Comparison of ENCODE assay signal across 17 mouse cellular contexts in the genomic region with DNA sequence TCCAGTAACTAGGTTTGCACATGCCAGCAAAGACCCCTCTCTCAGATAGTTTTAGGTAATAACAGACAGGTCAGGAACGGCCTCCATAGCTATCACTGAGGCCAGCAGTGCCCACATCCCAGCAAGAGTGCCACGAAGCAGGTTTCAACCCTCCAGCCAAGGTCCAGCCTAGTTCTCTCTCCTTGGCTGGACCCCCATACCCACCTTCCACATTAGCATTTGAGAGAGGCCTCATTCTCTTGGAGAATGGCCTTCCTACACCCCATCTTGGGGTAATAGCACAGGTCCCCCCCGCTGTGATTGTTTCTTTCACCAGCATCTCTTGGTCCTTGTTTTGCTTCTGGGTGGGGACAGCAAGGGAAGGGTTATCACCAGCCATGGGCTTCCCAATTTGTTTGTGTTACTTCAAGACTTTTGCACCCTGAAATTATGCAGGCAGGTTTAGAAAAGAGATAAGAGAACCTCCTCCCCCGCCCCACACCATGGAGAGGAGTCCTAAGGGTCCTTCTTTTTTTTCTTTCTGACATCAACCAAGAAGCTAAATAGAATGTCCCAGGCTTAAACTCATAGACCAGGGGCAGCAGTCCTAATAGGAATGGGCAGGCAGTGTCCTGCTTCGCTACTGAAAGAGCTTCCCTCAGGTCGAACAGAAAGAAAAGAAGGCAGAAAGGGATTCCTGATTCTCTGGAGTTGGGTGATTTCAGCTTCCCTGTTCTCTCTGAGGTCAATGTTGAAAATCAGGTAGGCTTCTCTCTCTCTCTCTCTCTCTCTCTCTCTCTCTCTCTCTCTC. TPM values are rescaled to one million over a fixed set of nuclear protein-coding genes. Genes with fewer than 3 reads are reported as not detected.
DNase-seq lines count a peak whose midpoint lies in the region; ATAC-seq and TF ChIP-seq lines count a peak whose summit lies in the region.
"Had no signal": no experiment of that assay in that cellular context is flagged by ENCODE, and none has a peak within 500 bp of the region (broad histone marks: within the 10 kb centered on the region; RNA-seq: fewer than 3 reads in every experiment).

No protein-coding gene starts in this region.

- 0 out of 2 replicates have a peak overlapping the region, but pooled peaks have one; percentile 75 for H3K9ac ChIP-seq in limb, embryonic 13.5 days
- H3K9ac ChIP-seq in midbrain, postnatal 0 days (replicated peaks; ENCODE audit: low read length, poor library complexity, severe bottlenecking), result peak overlapping the region; percentile 71
- H3K9ac ChIP-seq: liver, embryonic 13.5 days had no signal

- TF ChIP-seq POLR2A in embryonic fibroblast, embryonic 13.5 days (IDR thresholded peaks at IDR 0.05; ENCODE audit: low read depth, low read length), result no peak

- H3K9me3 ChIP-seq in limb, embryonic 13.5 days, result no peaks in the 10 kb centered on the region
- H3K9me3 ChIP-seq in midbrain, postnatal 0 days (ENCODE audit: low read length), result no peaks in the 10 kb centered on the region
- H3K9me3 ChIP-seq: liver, embryonic 13.5 days had no signal

- no peak for ATAC-seq in limb, embryonic 13.5 days (ENCODE audit: low FRiP score, low read depth)
- no peak for ATAC-seq in midbrain, postnatal 0 days (ENCODE audit: low FRiP score)
- ATAC-seq: forebrain, embryonic 16.5 days; lung, postnatal 0 days had no signal

- WGBS in limb, embryonic 13.5 days, result 14% methylated on average over 6 of the region's 6 CpGs
- 24% methylated on average over 6 of the region's 6 CpGs for WGBS in midbrain, postnatal 0 days

- DNase-seq in NIH3T3 (ENCODE audit: low read depth), result peak; percentile 38
- no peak for DNase-seq in midbrain, postnatal 0 days (ENCODE audit: low spot score)
- no peak for DNase-seq in thymus, adult 18-20 months
- no peak for DNase-seq in urinary bladder, postnatal 4 days (ENCODE audit: low spot score in 2 of 2)
- no peak for DNase-seq in adrenal gland, postnatal 14 days
- DNase-seq: cerebellum, adult 9-10 months; gastrocnemius, postnatal 14 days; heart, postnatal 4 days; kidney, adult 2 months; liver, embryonic 13.5 days; right cerebral cortex, postnatal 14 days had no signal

- peak overlapping the region; percentile 84 for H3K4me2 ChIP-seq in limb, embryonic 13.5 days (replicated peaks)
- peak overlapping the region; percentile 63 for H3K4me2 ChIP-seq in midbrain, postnatal 0 days (ENCODE audit: low read depth, low read length, poor library complexity, severe bottlenecking)
- H3K4me2 ChIP-seq: liver, embryonic 13.5 days had no signal

- no peak for TF ChIP-seq CTCF in embryonic fibroblast, embryonic 13.5 days (IDR thresholded peaks at IDR 0.05; ENCODE audit: borderline replicate concordance, insufficient read depth, low read length)
- no peak for TF ChIP-seq CTCF in midbrain, postnatal 0 days (IDR thresholded peaks at IDR 0.05)

- H3K27ac ChIP-seq in embryonic fibroblast, embryonic 13.5 days (ENCODE audit: insufficient read depth, low read length), result peak overlapping the region; percentile 68
- H3K27ac ChIP-seq in limb, embryonic 13.5 days, result no peak overlapping the region
- peak overlapping the region; percentile 43 for H3K27ac ChIP-seq in midbrain, postnatal 0 days (ENCODE audit: low read depth, low read length)
- H3K27ac ChIP-seq: liver, embryonic 13.5 days had no signal

- peak overlapping the region; percentile 39 for H3K4me3 ChIP-seq in embryonic fibroblast, embryonic 13.5 days (ENCODE audit: insufficient read depth, low read length)
- peak overlapping the region; percentile 54 for H3K4me3 ChIP-seq in limb, embryonic 13.5 days
- H3K4me3 ChIP-seq in midbrain, postnatal 0 days (ENCODE audit: low read depth, low read length), result peak overlapping the region; percentile 51
- H3K4me3 ChIP-seq: liver, embryonic 13.5 days had no signal

- no peaks in the 10 kb centered on the region for H3K36me3 ChIP-seq in limb, embryonic 13.5 days
- H3K36me3 ChIP-seq in midbrain, postnatal 0 days (ENCODE audit: insufficient read depth, low read length), result no peaks in the 10 kb centered on the region
- H3K36me3 ChIP-seq: liver, embryonic 13.5 days had no signal

- peaks cover 89% of the 10 kb centered on the region for H3K27me3 ChIP-seq in limb, embryonic 13.5 days
- H3K27me3 ChIP-seq in midbrain, postnatal 0 days (ENCODE audit: insufficient read depth, low read length), result peaks cover 29% of the 10 kb centered on the region; the same call in 1 of the 2 replicates
- H3K27me3 ChIP-seq: CH12.LX had no signal

- H3K4me1 ChIP-seq in embryonic fibroblast, embryonic 13.5 days (ENCODE audit: control insufficient read depth, insufficient read depth, low read length), result no peaks in the 10 kb centered on the region
- peaks cover 24% of the 10 kb centered on the region for H3K4me1 ChIP-seq in limb, embryonic 13.5 days
- H3K4me1 ChIP-seq in midbrain, postnatal 0 days (ENCODE audit: insufficient read depth, low read length), result no peaks in the 10 kb centered on the region

RNA-seq across cellular contexts. Expression of a gene that starts 3.5 kb away (rescaled TPM):
- 10.5 and 11.3 TPM in 2 replicates for polyA plus RNA-seq in embryonic fibroblast, embryonic 13.5 days (2011; ENCODE audit: insufficient read length, low read depth, missing spikeins)
- polyA plus RNA-seq in limb, embryonic 13.5 days (2015; fragmentation: Nextera tagmentation; extraction: Ambion mirVana), result 2.1 and 2.6 TPM in 2 replicates
- 32.8 and 40.8 TPM in 2 replicates for total RNA-seq in midbrain, postnatal 0 days (2014; rRNA removed)
- 9.2 and 10.1 TPM in 2 replicates for polyA plus RNA-seq in midbrain, postnatal 0 days (2015; fragmentation: Nextera tagmentation; extraction: Ambion mirVana)
- not detected in 2 replicates for total RNA-seq in adrenal gland, postnatal 14 days (2021)
- total RNA-seq: CH12.LX; heart, postnatal 4 days; left cerebral cortex, adult 18-20 months had no signal
- polyA plus RNA-seq: forebrain, embryonic 16.5 days; liver, embryonic 13.5 days; lung, postnatal 0 days had no signal
